9 mouse cellular contexts compared by ENCODE assay signal in genomic region chr13:97442806-97443205, GRCm38 (mm10).
A peak's percentile ranks its signal among the peaks of the same experiment; 100 is the strongest.
DNase-seq lines count a peak whose midpoint lies in the region; ATAC-seq and TF ChIP-seq lines count a peak whose summit lies in the region.
"Had no signal": no experiment of that assay in that cellular context is flagged by ENCODE, and none has a peak within 500 bp of the region (broad histone marks: within the 10 kb centered on the region; RNA-seq: fewer than 3 reads in every experiment).

No protein-coding gene starts in this region.

- no peak overlapping the region for H3K4me3 ChIP-seq in heart, embryonic 13.5 days
- no peak overlapping the region for H3K4me3 ChIP-seq in lung, embryonic 15.5 days
- H3K4me3 ChIP-seq in MEL (ENCODE audit: control insufficient read depth in 1 of 2, insufficient read depth in 1 of 2, low read depth in 2 of 2, low read length in 2 of 2) = peak overlapping the region; percentile 57 to 59
- H3K4me3 ChIP-seq in liver, postnatal 0 days (ENCODE audit: low read depth, low read length) = no peak overlapping the region

- TF ChIP-seq EP300 in MEL (IDR thresholded peaks at IDR 0.05; ENCODE audit: low read depth in 1 of 2, low read length in 2 of 2) = peak; percentile 66 to 67
- TF ChIP-seq EP300 in liver, postnatal 0 days (IDR thresholded peaks at IDR 0.05; ENCODE audit: low read depth) = no peak

- TF ChIP-seq CTCF in MEL (IDR thresholded peaks at IDR 0.05 in 2 of 3, conservative IDR thresholded peaks at IDR 0.05 in 1 of 3; ENCODE audit: control insufficient read depth in 1 of 3, insufficient read depth in 1 of 3, low read depth in 2 of 3, low read length in 3 of 3, poor library complexity in 1 of 3, severe bottlenecking in 1 of 3) = no peak
- TF ChIP-seq CTCF in liver, postnatal 0 days (IDR thresholded peaks at IDR 0.05; ENCODE audit: low read depth) = no peak

- H3K36me3 ChIP-seq in heart, embryonic 13.5 days = no peaks in the 10 kb centered on the region
- no peaks in the 10 kb centered on the region for H3K36me3 ChIP-seq in lung, embryonic 15.5 days
- H3K36me3 ChIP-seq in MEL (ENCODE audit: control insufficient read depth in 1 of 2, insufficient read depth in 2 of 2, low read length in 2 of 2) = peaks cover 0 to 17% of the 10 kb centered on the region in 2 experiments; a peak in 2 of 4 replicates
- H3K36me3 ChIP-seq in liver, postnatal 0 days (replicated peaks; ENCODE audit: insufficient read depth, low read length) = no peaks in the 10 kb centered on the region

- peak overlapping the region; percentile 39; the same call in 1 of the 2 replicates for H3K4me2 ChIP-seq in heart, embryonic 13.5 days
- H3K4me2 ChIP-seq in lung, embryonic 15.5 days = no peak overlapping the region
- H3K4me2 ChIP-seq in liver, postnatal 0 days (ENCODE audit: low read depth, low read length) = 0 out of 2 replicates have a peak overlapping the region, but pooled peaks have one; percentile 44

- H3K9ac ChIP-seq in heart, embryonic 13.5 days = no peak overlapping the region
- no peak overlapping the region for H3K9ac ChIP-seq in lung, embryonic 15.5 days
- peak overlapping the region; percentile 64 for H3K9ac ChIP-seq in MEL (ENCODE audit: control insufficient read depth, low read depth, low read length, poor library complexity, severe bottlenecking)
- H3K9ac ChIP-seq in liver, postnatal 0 days (replicated peaks) = peak overlapping the region; percentile 6; the same call in 1 of the 2 replicates

- H3K9me3 ChIP-seq in heart, embryonic 13.5 days = no peaks in the 10 kb centered on the region
- H3K9me3 ChIP-seq in lung, embryonic 15.5 days = no peaks in the 10 kb centered on the region
- H3K9me3 ChIP-seq in MEL (replicated peaks; ENCODE audit: insufficient read depth, low read length) = no peaks in the 10 kb centered on the region
- no peaks in the 10 kb centered on the region for H3K9me3 ChIP-seq in liver, postnatal 0 days (ENCODE audit: low read length)

- TF ChIP-seq POLR2A in MEL (IDR thresholded peaks at IDR 0.05; ENCODE audit: control insufficient read depth in 1 of 2, insufficient read depth in 1 of 2, low read depth in 1 of 2, low read length in 2 of 2, poor library complexity in 1 of 2) = no peak

- no peak for DNase-seq in heart, adult 11 months
- no peak for DNase-seq in lung, postnatal 36 days
- DNase-seq in MEL (ENCODE audit: low read depth, low spot score) (peak; percentile 58), adipocyte (ENCODE audit: low spot score) (no peak)
- no peak for DNase-seq in liver, postnatal 0 days
- DNase-seq in kidney, postnatal 10 days = no peak
- DNase-seq: cerebellum, adult 9-11 months had no signal

- no peaks in the 10 kb centered on the region; the same call in 1 of the 2 replicates for H3K79me2 ChIP-seq in MEL (ENCODE audit: control insufficient read depth, insufficient read depth, low read length, poor library complexity)

- no peak for TF ChIP-seq RAD21 in MEL (IDR thresholded peaks at IDR 0.05; ENCODE audit: low read depth, low read length)

- H3K27ac ChIP-seq in heart, embryonic 13.5 days (replicated peaks) = 0 out of 2 replicates have a peak overlapping the region, but pooled peaks have one; percentile 59
- H3K27ac ChIP-seq in lung, embryonic 15.5 days = peak overlapping the region; percentile 68
- H3K27ac ChIP-seq in MEL (ENCODE audit: control insufficient read depth, low read depth, low read length) = peak overlapping the region; percentile 80
- H3K27ac ChIP-seq in liver, postnatal 0 days (ENCODE audit: low read depth) = peak overlapping the region; percentile 92

- 52% methylated on average over 1 of the region's 1 CpGs for WGBS in heart, embryonic 13.5 days
- WGBS in lung, embryonic 15.5 days = 70% methylated on average over 1 of the region's 1 CpGs
- 35% methylated on average over 1 of the region's 1 CpGs for WGBS in liver, postnatal 0 days (ENCODE audit: insufficient replicate concordance)

- H3K4me1 ChIP-seq in heart, embryonic 13.5 days = peaks cover 59% of the 10 kb centered on the region
- H3K4me1 ChIP-seq in lung, embryonic 15.5 days = peaks cover 52% of the 10 kb centered on the region
- H3K4me1 ChIP-seq in MEL (ENCODE audit: control insufficient read depth in 1 of 2, insufficient read depth in 2 of 2, low read length in 2 of 2) = peaks cover 10 to 32% of the 10 kb centered on the region in 2 experiments
- H3K4me1 ChIP-seq in liver, postnatal 0 days (ENCODE audit: insufficient read depth) = peaks cover 45% of the 10 kb centered on the region

- H3K27me3 ChIP-seq in heart, embryonic 13.5 days (replicated peaks) = 0 out of 2 replicates have a peak, but pooled peaks cover 4% of the 10 kb centered on the region
- no peaks in the 10 kb centered on the region for H3K27me3 ChIP-seq in lung, embryonic 15.5 days
- H3K27me3 ChIP-seq in MEL (ENCODE audit: control insufficient read depth in 1 of 2, insufficient read depth in 2 of 2, low read length in 2 of 2) = no peaks in the 10 kb centered on the region
- H3K27me3 ChIP-seq in liver, postnatal 0 days (ENCODE audit: insufficient read depth, low read length) = no peaks in the 10 kb centered on the region

- no peak for ATAC-seq in heart, embryonic 13.5 days (ENCODE audit: extremely low read depth, insufficient number of reproducible peaks, low FRiP score, low TSS enrichment)
- ATAC-seq in lung, embryonic 15.5 days (ENCODE audit: borderline replicate concordance, extremely low read depth, low FRiP score, low TSS enrichment) = no peak
- no peak for ATAC-seq in liver, postnatal 0 days

TF ChIP-seq in MEL, 35 proteins besides CTCF, POLR2A, EP300 and RAD21:
- TF ChIP-seq POLR2AphosphoS5 (IDR thresholded peaks at IDR 0.05; ENCODE audit: borderline replicate concordance, low read depth, low read length) (no peak), E2F4 (IDR thresholded peaks at IDR 0.05; ENCODE audit: borderline replicate concordance, low read depth, low read length) (no peak), MAX (IDR thresholded peaks at IDR 0.05; ENCODE audit: low read length) (no peak), ZMIZ1 (IDR thresholded peaks at IDR 0.05; ENCODE audit: low read depth, low read length) (no peak), TAL1 (IDR thresholded peaks at IDR 0.05; ENCODE audit: low read length) (no peak), CHD2 (IDR thresholded peaks at IDR 0.05; ENCODE audit: low read length) (no peak), JUND (IDR thresholded peaks at IDR 0.05; ENCODE audit: low read depth, low read length) (peak; percentile 65; the same call in 1 of the 2 replicates), USF1 (IDR thresholded peaks at IDR 0.05; ENCODE audit: low read depth, low read length) (no peak), GATA1 (IDR thresholded peaks at IDR 0.05; ENCODE audit: low read depth, low read length) (peak; percentile 83), HCFC1 (IDR thresholded peaks at IDR 0.05; ENCODE audit: low read depth, low read length) (no peak), NELFE (IDR thresholded peaks at IDR 0.05; ENCODE audit: low read depth, low read length) (no peak), UBTF (IDR thresholded peaks at IDR 0.05; ENCODE audit: borderline replicate concordance, insufficient read depth, low read depth, low read length) (no peak), BHLHE40 (IDR thresholded peaks at IDR 0.05; ENCODE audit: borderline replicate concordance, low read depth, low read length) (no peak), CHD1 (IDR thresholded peaks at IDR 0.05; ENCODE audit: low read depth, low read length) (no peak), RCOR1 (IDR thresholded peaks at IDR 0.05; ENCODE audit: low read depth, low read length) (no peak), MEF2A (IDR thresholded peaks at IDR 0.05; ENCODE audit: extremely low read depth, insufficient replicate concordance, low read depth, low read length, poor library complexity, severe bottlenecking) (no peak), GABPA (IDR thresholded peaks at IDR 0.05; ENCODE audit: low read depth, low read length) (no peak), SMC3 (IDR thresholded peaks at IDR 0.05; ENCODE audit: low read depth, low read length) (no peak), NRF1 (IDR thresholded peaks at IDR 0.05; ENCODE audit: insufficient read depth, low read depth, low read length, poor library complexity, severe bottlenecking) (0 out of 2 replicates have a peak, but pooled peaks have one; percentile 1), ZNF384 (IDR thresholded peaks at IDR 0.05; ENCODE audit: low read depth, low read length) (no peak), ZKSCAN1 (IDR thresholded peaks at IDR 0.05; ENCODE audit: low read depth, low read length) (no peak), ETS1 (IDR thresholded peaks at IDR 0.05; ENCODE audit: low read depth, low read length) (peak; percentile 91), USF2 (IDR thresholded peaks at IDR 0.05; ENCODE audit: borderline replicate concordance in 1 of 2, insufficient read depth in 1 of 2, low read depth in 1 of 2, low read length in 2 of 2) (no peak), TCF12 (IDR thresholded peaks at IDR 0.05; ENCODE audit: low read depth, low read length) (peak; percentile 37), MAFK (IDR thresholded peaks at IDR 0.05; ENCODE audit: borderline replicate concordance, low read depth, low read length) (no peak), MYB (IDR thresholded peaks at IDR 0.05; ENCODE audit: low read depth, low read length) (no peak), SIN3A (IDR thresholded peaks at IDR 0.05; ENCODE audit: low read length) (no peak; the same call in 1 of the 2 replicates), ZC3H11A (IDR thresholded peaks at IDR 0.05; ENCODE audit: low read depth, low read length) (no peak), KAT2A (conservative IDR thresholded peaks at IDR 0.05; ENCODE audit: low read depth, low read length) (no peak), MAZ (IDR thresholded peaks at IDR 0.05; ENCODE audit: low read depth, low read length) (no peak), ELF1 (IDR thresholded peaks at IDR 0.05; ENCODE audit: low read depth, low read length) (no peak), MXI1 (IDR thresholded peaks at IDR 0.05; ENCODE audit: low read depth, low read length) (no peak), MYC (IDR thresholded peaks at IDR 0.05; ENCODE audit: low read depth, low read length) (no peak), POLR2AphosphoS2 (IDR thresholded peaks at IDR 0.05; ENCODE audit: low read length) (no peak), TBP (IDR thresholded peaks at IDR 0.05; ENCODE audit: low read depth, low read length) (no peak)

Comparison
In these comparisons a context has a peak if more than half of its experiments do, and no peak if none do; other contexts are left out.
1. H3K4me3 ChIP-seq: peak in MEL (2 of 2); none in heart, embryonic 13.5 days (single experiment), lung, embryonic 15.5 days (single experiment) and liver, postnatal 0 days (single experiment).
2. H3K9ac ChIP-seq: peak in MEL (single experiment) and liver, postnatal 0 days (single experiment); none in heart, embryonic 13.5 days (single experiment) and lung, embryonic 15.5 days (single experiment).
3. Peak in every context shown above with its lines, with median percentiles within 50 percentile points of each other: H3K27ac ChIP-seq.